Mouse (Mus musculus) liver, embryonic 16.5 days (tissue): Measurements from ENCODE around the gene Tro. TPM values are rescaled to one million over a fixed set of nuclear protein-coding genes. Genes with fewer than 3 reads are reported as not detected.

ENCODE experiments used
- ATAC-seq: fragments of 200-750 bp; cut with Nextera tagmentation; 2 replicates; pipeline ENCODE4 v1.8.0; 2017; ENCODE audit warnings: low read depth, mild to moderate bottlenecking, moderate number of reproducible peaks, moderate library complexity
- H3K27ac ChIP-seq: fragments of 300-500 bp; sonication (generic); 2 replicates; pipeline ENCODE4 v1.5.1; 2014; ENCODE audit warnings: mild to moderate bottlenecking, low read length
- H3K27me3 ChIP-seq: fragments of 300-500 bp; sonication (generic); 2 replicates; pipeline ENCODE4 v1.6.1; 2014; ENCODE audit warnings: low read depth, low read length, mixed read lengths; ENCODE audit not compliant: control insufficient read depth, insufficient read depth
- H3K36me3 ChIP-seq: fragments of 300-500 bp; sonication (generic); 2 replicates; pipeline ENCODE4 v1.6.1; 2014; ENCODE audit warnings: mild to moderate bottlenecking; ENCODE audit not compliant: control insufficient read depth, insufficient read depth
- H3K4me1 ChIP-seq: fragments of 300-500 bp; sonication (generic); 2 replicates; pipeline ENCODE4 v1.6.1; 2014; ENCODE audit warnings: low read depth, low read length, mixed read lengths; ENCODE audit not compliant: control insufficient read depth
- H3K4me2 ChIP-seq: fragments of 300-500 bp; sonication (generic); 2 replicates; pipeline ENCODE4 v1.6.1; 2014; ENCODE audit warnings: low read depth, low read length, mixed read lengths
- H3K4me3 ChIP-seq: fragments of 300-500 bp; sonication (generic); 2 replicates; pipeline ENCODE4 v1.5.1; 2014; ENCODE audit warnings: low read depth, mild to moderate bottlenecking, low read length
- H3K9ac ChIP-seq: fragments of 300-500 bp; sonication (generic); 2 replicates; pipeline ENCODE4 v1.6.1; 2014; ENCODE audit warnings: low read depth, low read length
- H3K9me3 ChIP-seq: fragments of 300-500 bp; sonication (generic); replicated peaks from 2 replicates; pipeline ENCODE4 v1.6.1; 2016; ENCODE audit warnings: low read length; ENCODE audit not compliant: control insufficient read depth
- WGBS: fragments of 180-500 bp; shearing (Covaris S2); extraction: QIAGEN DNeasy Blood & Tissue Kit; methylation state at CpG from one replicate; pipeline ENCODE4 v1.1.7; 2014; ENCODE audit not compliant: insufficient replicate concordance; 5-methylcytosine and 5-hydroxymethylcytosine counted together
- polyA plus RNA-seq: library from polyadenylated mRNA; unstranded; fragments of >200 nt; fragmentation: Nextera tagmentation; extraction: Ambion mirVana; gene quantifications from 2 replicates; pipeline ENCODE4 v1.2.1, GENCODE M21; 2015

Tro gene
- polyA plus RNA-seq, result 0.81 and 0.91 TPM in 2 replicates

GRCm38 (mm10) chrX:150656908-150657796 lies at the start of gene Tro:
Tro (minus strand) TSS chrX:150657583.
- Histone ChIP-seq H3K36me3 (no peaks in the 10 kb centered on the region), H3K27ac (no peak within 1 kb of the TSS), H3K27me3 (peaks cover 23% of the 10 kb centered on the region), H3K4me1 (no peaks in the 10 kb centered on the region), H3K9ac (no peak within 1 kb of the TSS), H3K9me3 (no peaks in the 10 kb centered on the region), H3K4me3 (peak within 1 kb of the TSS; percentile 24), H3K4me2 (peak within 1 kb of the TSS; percentile 37; the same call in 1 of the 2 replicates)
- WGBS, result 22% methylated on average over 37 of the region's 37 CpGs
- ATAC-seq, result no peak

GRCm38 (mm10) chrX:150677505-150677904 lies 20.1 kb upstream of the Tro start:
- Histone ChIP-seq H3K9me3 (no peaks in the 10 kb centered on the region), H3K36me3 (no peaks in the 10 kb centered on the region), H3K4me3 (no peak overlapping the region), H3K27ac (no peak overlapping the region), H3K9ac (no peak overlapping the region), H3K4me2 (no peak overlapping the region), H3K27me3 (no peaks in the 10 kb centered on the region), H3K4me1 (no peaks in the 10 kb centered on the region)
- no peak for ATAC-seq
- 30% methylated on average over 1 of the region's 1 CpGs for WGBS

GRCm38 (mm10) chrX:150662809-150663208 lies 5.4 kb upstream of the Tro start:
- Histone ChIP-seq H3K36me3 (no peaks in the 10 kb centered on the region), H3K4me1 (no peaks in the 10 kb centered on the region), H3K27ac (no peak overlapping the region), H3K9ac (no peak overlapping the region), H3K9me3 (no peaks in the 10 kb centered on the region), H3K27me3 (peaks cover 7% of the 10 kb centered on the region), H3K4me3 (no peak overlapping the region), H3K4me2 (no peak overlapping the region)
- no peak for ATAC-seq
- 28% methylated on average over 4 of the region's 4 CpGs for WGBS

- Histone ChIP-seq H3K36me3 (no peaks in the 10 kb centered on the region), H3K27ac (no peak overlapping the region), H3K27me3 (peaks cover 23% of the 10 kb centered on the region), H3K9me3 (no peaks in the 10 kb centered on the region), H3K4me2 (no peak overlapping the region), H3K9ac (no peak overlapping the region), H3K4me3 (no peak overlapping the region), H3K4me1 (no peaks in the 10 kb centered on the region)
- WGBS, result 79% methylated on average over 3 of the region's 3 CpGs
- ATAC-seq, result no peak
Measured at GRCm38 (mm10) chrX:150657797-150658118, 375 bp upstream of the Tro start.

GRCm38 (mm10) chrX:150656122-150656907 lies 1.1 kb downstream of the Tro start:
- no peak overlapping the region for H3K9ac ChIP-seq
- 45% methylated on average over 30 of the region's 44 CpGs for WGBS
- H3K27me3 ChIP-seq, result peaks cover 23% of the 10 kb centered on the region

GRCm38 (mm10) chrX:150636421-150636820 lies 21.0 kb downstream of the Tro start:
- no peaks in the 10 kb centered on the region for H3K27me3 ChIP-seq
- no peaks in the 10 kb centered on the region for H3K36me3 ChIP-seq
- peak; percentile 53 for ATAC-seq
- H3K4me3 ChIP-seq, result no peak overlapping the region
- no peaks in the 10 kb centered on the region for H3K4me1 ChIP-seq
- 26% methylated on average over 1 of the region's 1 CpGs for WGBS
- H3K9me3 ChIP-seq, result no peaks in the 10 kb centered on the region
- no peak overlapping the region for H3K9ac ChIP-seq
- H3K4me2 ChIP-seq, result no peak overlapping the region
- H3K27ac ChIP-seq, result no peak overlapping the region

More at GRCm38 (mm10) chrX:150656122-150656907, 1.1 kb downstream of the Tro start:
- no peaks in the 10 kb centered on the region for H3K4me1 ChIP-seq
- H3K36me3 ChIP-seq, result no peaks in the 10 kb centered on the region
- 0 out of 2 replicates have a peak overlapping the region, but pooled peaks have one; percentile 37 for H3K4me2 ChIP-seq
- no peak for ATAC-seq
- H3K4me3 ChIP-seq, result peak overlapping the region; percentile 24
- H3K27ac ChIP-seq, result no peak overlapping the region
- no peaks in the 10 kb centered on the region for H3K9me3 ChIP-seq

- Histone ChIP-seq H3K27ac (no peak overlapping the region), H3K9ac (no peak overlapping the region), H3K27me3 (no peaks in the 10 kb centered on the region; the same call in 1 of the 2 replicates), H3K4me3 (no peak overlapping the region), H3K4me1 (peaks cover 13% of the 10 kb centered on the region), H3K36me3 (no peaks in the 10 kb centered on the region), H3K4me2 (no peak overlapping the region), H3K9me3 (no peaks in the 10 kb centered on the region)
- WGBS, result 61% methylated on average over 2 of the region's 2 CpGs
- ATAC-seq, result no peak
Measured at GRCm38 (mm10) chrX:150598882-150599281, 58.5 kb downstream of the Tro start.
